Mouse (Mus musculus): ENCODE measurements around the gene Cd3d.

- TF ChIP-seq CTCF (IDR thresholded peaks at IDR 0.05; ENCODE audit: low read depth): no peak
- TF ChIP-seq EP300 (IDR thresholded peaks at IDR 0.05; ENCODE audit: low read depth): no peak
These were observed 35.3 kb upstream of the Cd3d start for GRCm38 (mm10) chr9:44946185-44946695.
